ENCODE assay signal across 31 mouse cellular contexts in the genomic region with DNA sequence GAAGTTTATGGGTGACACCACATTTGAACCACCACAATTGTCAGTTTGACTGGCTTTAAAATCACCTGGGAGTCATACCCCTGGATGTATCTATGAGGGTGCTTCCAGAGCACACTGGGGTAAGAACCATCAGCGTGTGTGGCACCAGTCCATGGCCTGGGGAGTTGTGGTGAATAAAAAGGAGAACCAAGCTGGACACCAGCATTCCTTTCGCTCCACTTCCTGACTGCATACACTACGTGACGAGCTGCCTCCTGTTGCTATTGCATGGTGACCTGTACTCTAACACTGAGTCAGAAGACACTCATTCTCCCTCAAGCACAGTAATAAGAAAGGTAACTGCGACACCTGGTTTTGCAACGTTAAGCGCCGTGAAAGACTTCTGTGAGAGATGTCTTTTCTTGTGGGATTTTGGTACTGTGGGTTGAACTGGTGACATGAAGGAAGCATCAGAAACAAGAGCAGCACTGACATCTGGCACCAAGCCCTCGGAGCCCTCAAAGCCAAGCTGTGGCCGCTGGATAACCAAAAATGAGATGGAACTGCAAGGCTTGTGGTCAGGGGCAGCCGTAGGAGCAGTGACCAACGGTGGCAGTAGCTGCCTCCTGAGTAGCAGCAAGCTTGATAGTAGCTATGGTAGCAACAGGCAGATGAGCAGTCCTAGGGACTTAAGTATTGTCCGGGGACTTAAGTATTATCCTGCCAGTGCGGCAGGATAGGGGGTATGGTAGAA. TPM values are rescaled to one million over a fixed set of nuclear protein-coding genes. Genes with fewer than 3 reads are reported as not detected.
DNase-seq lines count a peak whose midpoint lies in the region; ATAC-seq and TF ChIP-seq lines count a peak whose summit lies in the region.
"Had no signal": no experiment of that assay in that cellular context is flagged by ENCODE, and none has a peak within 500 bp of the region (broad histone marks: within the 10 kb centered on the region; RNA-seq: fewer than 3 reads in every experiment).

No protein-coding gene starts in this region.

- peaks cover 12% of the 10 kb centered on the region for H3K4me1 ChIP-seq in thymus, adult 2 months (replicated peaks; ENCODE audit: control insufficient read depth, insufficient read depth, low read length)
- peaks cover 23% of the 10 kb centered on the region for H3K4me1 ChIP-seq in megakaryocyte, embryonic 14.5 days
- H3K4me1 ChIP-seq in forebrain, embryonic 16.5 days (replicated peaks; ENCODE audit: control insufficient read depth, insufficient read depth, low read length): no peaks in the 10 kb centered on the region
- H3K4me1 ChIP-seq: embryonic facial prominence, embryonic 13.5 days; forebrain, embryonic 12.5 days; forebrain, embryonic 15.5 days; heart, embryonic 12.5 days; heart, embryonic 15.5 days; hindbrain, embryonic 13.5 days had no signal

- peak; percentile 9 for DNase-seq in thymus, postnatal 14 days
- no peak for DNase-seq in thymus, adult 2 months
- DNase-seq in heart, adult 11 months: no peak
- no peak for DNase-seq in embryo, embryonic 10 days (ENCODE audit: low spot score)
- DNase-seq: adrenal gland, postnatal 10 days; adrenal gland, postnatal 36 days; cerebellum, adult 18-20 months; cerebellum, adult 9-10 months; cerebellum, postnatal 14 days; embryo, embryonic 11 days; gastrocnemius, postnatal 10 days; gastrocnemius, postnatal 36 days; heart, adult 18-20 months; heart, postnatal 10 days; heart, postnatal 36 days had no signal

- H3K27ac ChIP-seq in thymus, adult 2 months (ENCODE audit: control insufficient read depth, insufficient read depth, low read length): no peak overlapping the region
- no peak overlapping the region for H3K27ac ChIP-seq in forebrain, embryonic 16.5 days (ENCODE audit: low read length)
- H3K27ac ChIP-seq: embryonic facial prominence, embryonic 10.5 days; embryonic facial prominence, embryonic 13.5 days; forebrain, embryonic 12.5 days; forebrain, embryonic 15.5 days; heart, embryonic 15.5 days; hindbrain, embryonic 10.5 days; hindbrain, embryonic 13.5 days had no signal

- no peaks in the 10 kb centered on the region for H3K36me3 ChIP-seq in thymus, adult 2 months (ENCODE audit: control insufficient read depth, insufficient read depth, low read length)
- peaks cover 12% of the 10 kb centered on the region for H3K36me3 ChIP-seq in megakaryocyte, embryonic 14.5 days (replicated peaks; ENCODE audit: low read length)
- H3K36me3 ChIP-seq in forebrain, embryonic 16.5 days (ENCODE audit: control insufficient read depth, insufficient read depth): no peaks in the 10 kb centered on the region
- H3K36me3 ChIP-seq: embryonic facial prominence, embryonic 10.5 days; embryonic facial prominence, embryonic 13.5 days; forebrain, embryonic 12.5 days; forebrain, embryonic 15.5 days; heart, embryonic 15.5 days; hindbrain, embryonic 10.5 days; hindbrain, embryonic 13.5 days had no signal

- no peak overlapping the region for H3K9ac ChIP-seq in forebrain, embryonic 16.5 days (replicated peaks; ENCODE audit: low read depth, low read length)
- H3K9ac ChIP-seq: embryonic facial prominence, embryonic 13.5 days; forebrain, embryonic 12.5 days; forebrain, embryonic 15.5 days; heart, embryonic 12.5 days; heart, embryonic 15.5 days; hindbrain, embryonic 13.5 days had no signal

- no peaks in the 10 kb centered on the region for H3K9me3 ChIP-seq in megakaryocyte, embryonic 14.5 days
- no peaks in the 10 kb centered on the region for H3K9me3 ChIP-seq in forebrain, embryonic 16.5 days (ENCODE audit: control insufficient read depth, low read length)
- H3K9me3 ChIP-seq: embryonic facial prominence, embryonic 10.5 days; embryonic facial prominence, embryonic 13.5 days; forebrain, embryonic 12.5 days; forebrain, embryonic 15.5 days; heart, embryonic 15.5 days; hindbrain, embryonic 10.5 days; hindbrain, embryonic 13.5 days had no signal

- peak; percentile 80 for ATAC-seq in common myeloid progenitor, adult 5-6 weeks (replicated peaks; ENCODE audit: low read depth, poor library complexity, severe bottlenecking)
- ATAC-seq in neutrophil, adult 5-6 weeks (ENCODE audit: extremely low read depth, insufficient number of reproducible peaks, low FRiP score, poor library complexity, severe bottlenecking): peak; percentile 51; the same call in 1 of the 2 replicates
- ATAC-seq in forebrain, embryonic 16.5 days: no peak
- ATAC-seq: forebrain, embryonic 15.5 days; hindbrain, embryonic 16.5 days; Patski had no signal

- no peak for TF ChIP-seq POLR2A in thymus, adult 2 months (IDR thresholded peaks at IDR 0.05; ENCODE audit: control insufficient read depth, extremely low read depth, insufficient read depth, low read length, poor library complexity)

- H3K27me3 ChIP-seq in thymus, adult 2 months (ENCODE audit: control insufficient read depth, insufficient read depth, low read length): no peaks in the 10 kb centered on the region
- no peaks in the 10 kb centered on the region for H3K27me3 ChIP-seq in megakaryocyte, embryonic 14.5 days (replicated peaks)
- no peaks in the 10 kb centered on the region for H3K27me3 ChIP-seq in forebrain, embryonic 16.5 days (replicated peaks; ENCODE audit: control insufficient read depth, insufficient read depth, low read length)
- H3K27me3 ChIP-seq: embryonic facial prominence, embryonic 13.5 days; forebrain, embryonic 12.5 days; forebrain, embryonic 15.5 days; heart, embryonic 12.5 days; heart, embryonic 15.5 days; hindbrain, embryonic 13.5 days; Patski had no signal

- WGBS in thymus, adult 2 months: 31% methylated on average over 14 of the region's 14 CpGs
- 76% methylated on average over 14 of the region's 14 CpGs for WGBS in forebrain, embryonic 16.5 days

- TF ChIP-seq CTCF in thymus, adult 2 months (IDR thresholded peaks at IDR 0.05; ENCODE audit: borderline replicate concordance, control insufficient read depth, extremely low read depth, insufficient read depth, low read length, poor library complexity): no peak

- no peak overlapping the region for H3K4me3 ChIP-seq in thymus, adult 2 months (ENCODE audit: control insufficient read depth, insufficient read depth, low read length)
- peak overlapping the region; percentile 57 for H3K4me3 ChIP-seq in megakaryocyte, embryonic 14.5 days (replicated peaks)
- H3K4me3 ChIP-seq in forebrain, embryonic 16.5 days (replicated peaks; ENCODE audit: low read length): no peak overlapping the region
- H3K4me3 ChIP-seq: embryonic facial prominence, embryonic 10.5 days; embryonic facial prominence, embryonic 13.5 days; erythroblast, embryonic 14.5 days; forebrain, embryonic 12.5 days; forebrain, embryonic 15.5 days; heart, embryonic 12.5 days; heart, embryonic 15.5 days; hindbrain, embryonic 10.5 days; hindbrain, embryonic 13.5 days had no signal

- no peak overlapping the region for H3K4me2 ChIP-seq in forebrain, embryonic 16.5 days (ENCODE audit: low read length)
- H3K4me2 ChIP-seq: embryonic facial prominence, embryonic 13.5 days; forebrain, embryonic 12.5 days; forebrain, embryonic 15.5 days; heart, embryonic 12.5 days; heart, embryonic 15.5 days; hindbrain, embryonic 13.5 days had no signal

RNA-seq across cellular contexts. Expression of a gene that starts 23.6 kb away (rescaled TPM):
- 8.4 and 10.5 TPM in 2 replicates for polyA plus RNA-seq in thymus, adult 2 months (2012; rRNA removed)
- 3.2 and 4.0 TPM in 2 replicates for total RNA-seq in common myeloid progenitor, adult 5-6 weeks (2017)
- polyA plus RNA-seq in megakaryocyte, embryonic 14.5 days (2012; ENCODE audit: insufficient read depth, low replicate concordance): 2.3 TPM in 1 of 2 replicates, not detected in the other
- total RNA-seq in neutrophil, adult 5-6 weeks (2017): 1.7 and 2.2 TPM in 2 replicates
- polyA plus RNA-seq in forebrain, embryonic 16.5 days (2015; fragmentation: Nextera tagmentation; extraction: Ambion mirVana): 4.7 and 5.6 TPM in 2 replicates
- total RNA-seq: gastrocnemius, adult 18-20 months had no signal

RNA-seq across cellular contexts. Expression of a gene that starts 24.8 kb away (rescaled TPM):
- polyA plus RNA-seq in thymus, adult 2 months (2012; rRNA removed): 2.9 and 3.1 TPM in 2 replicates
- 0.58 and 5.1 TPM in 2 replicates for total RNA-seq in common myeloid progenitor, adult 5-6 weeks (2017)
- 0.71 and 0.92 TPM in 2 replicates for polyA plus RNA-seq in megakaryocyte, embryonic 14.5 days (2012; ENCODE audit: insufficient read depth, low replicate concordance)
- total RNA-seq in neutrophil, adult 5-6 weeks (2017): 22.1 and 24.9 TPM in 2 replicates
- polyA plus RNA-seq in forebrain, embryonic 16.5 days (2015; fragmentation: Nextera tagmentation; extraction: Ambion mirVana): 10.3 and 12.4 TPM in 2 replicates
- polyA plus RNA-seq: erythroblast, embryonic 14.5 days had no signal

RNA-seq across cellular contexts. Expression of a gene that starts 51.5 kb away (rescaled TPM):
- polyA plus RNA-seq in thymus, adult 2 months (2012; rRNA removed): not detected in 2 replicates
- total RNA-seq in common myeloid progenitor, adult 5-6 weeks (2017): not detected in 2 replicates
- polyA plus RNA-seq in megakaryocyte, embryonic 14.5 days (2012; ENCODE audit: insufficient read depth, low replicate concordance): not detected in 2 replicates
- total RNA-seq in neutrophil, adult 5-6 weeks (2017): 0.70 TPM in 1 of 2 replicates, not detected in the other
- polyA plus RNA-seq in forebrain, embryonic 16.5 days (2015; fragmentation: Nextera tagmentation; extraction: Ambion mirVana): not detected in 2 replicates
- total RNA-seq: gastrocnemius, adult 18-20 months had no signal
- polyA plus RNA-seq: embryonic facial prominence, embryonic 10.5 days; embryonic facial prominence, embryonic 13.5 days; erythroblast, embryonic 14.5 days; hindbrain, embryonic 10.5 days; hindbrain, embryonic 16.5 days; Patski had no signal
